Mouse (Mus musculus) liver, postnatal 0 days (tissue): ENCODE measurements around the gene Duxf3.
"Not testable (repeated sequence)": the region's sequence is repeated elsewhere in the genome, so short reads cannot be mapped to it uniquely, and the experiment has no call there.

ENCODE experiments used
- CTCF ChIP-seq: sonication (generic); IDR thresholded peaks from 2 replicates; pipeline ENCODE4 v1.5.1; 2016; ENCODE audit warnings: antibody characterized with exemption, low read depth
- EP300 ChIP-seq: IDR thresholded peaks from 2 replicates; pipeline ENCODE4 v1.6.1; 2016; ENCODE audit warnings: antibody characterized with exemption, low read depth, mild to moderate bottlenecking

GRCm38 (mm10) chr10:58232641-58232969, at the start of gene Duxf3:
- TF ChIP-seq CTCF, EP300: not testable (repeated sequence)
